Mouse (Mus musculus) brain, adult 2 months (tissue): Measurements from ENCODE around the gene Adgrb2.

ENCODE experiments used
- DNase-seq: peaks from one replicate; pipeline ENCODE4 v3.0.0; 2011; ENCODE audit warnings: low read depth, low spot score

Gene Adgrb2

GRCm38 (mm10) chr4:129984421-129985061 is at the start of gene Adgrb2:
Gene Adgrb2, plus strand, starts transcription at chr4:129984870.
- DNase-seq, result peak; percentile 60

GRCm38 (mm10) chr4:129951359-129951821 is 33.3 kb upstream of the Adgrb2 start:
- DNase-seq, result no peak

GRCm38 (mm10) chr4:129952241-129952810 is 32.3 kb upstream of the Adgrb2 start:
- DNase-seq, result no peak

- DNase-seq, result no peak
These were observed 30.1 kb upstream of the Adgrb2 start for GRCm38 (mm10) chr4:129954527-129954926.

- peak; percentile 92 for DNase-seq
These were observed 24.3 kb upstream of the Adgrb2 start for GRCm38 (mm10) chr4:129960180-129960944.

- peak; percentile 40 for DNase-seq
These were observed 19.4 kb upstream of the Adgrb2 start for GRCm38 (mm10) chr4:129965294-129965693.

- DNase-seq, result peak; percentile 65
These were observed 18.5 kb upstream of the Adgrb2 start for GRCm38 (mm10) chr4:129966201-129966600.

- peak; percentile 87 for DNase-seq
These were observed 17.4 kb upstream of the Adgrb2 start for GRCm38 (mm10) chr4:129967024-129968014.

GRCm38 (mm10) chr4:129970168-129970567 is 14.5 kb upstream of the Adgrb2 start:
- DNase-seq, result no peak

GRCm38 (mm10) chr4:129970861-129971260 is 13.8 kb upstream of the Adgrb2 start:
- DNase-seq, result no peak

GRCm38 (mm10) chr4:129971989-129972388 is 12.7 kb upstream of the Adgrb2 start:
- DNase-seq, result peak; percentile 30

GRCm38 (mm10) chr4:129974285-129974684 is 10.4 kb upstream of the Adgrb2 start:
- no peak for DNase-seq

GRCm38 (mm10) chr4:129977256-129977655 is 7.4 kb upstream of the Adgrb2 start:
- DNase-seq, result no peak

GRCm38 (mm10) chr4:129978227-129978626 is 6.4 kb upstream of the Adgrb2 start:
- DNase-seq, result no peak

- peak; percentile 69 for DNase-seq
These were observed 5.7 kb upstream of the Adgrb2 start for GRCm38 (mm10) chr4:129978930-129979329.

GRCm38 (mm10) chr4:129981657-129982056 is 3.0 kb upstream of the Adgrb2 start:
- no peak for DNase-seq

- DNase-seq, result peak; percentile 62
These were observed 1.6 kb upstream of the Adgrb2 start for GRCm38 (mm10) chr4:129983046-129983445.

- DNase-seq, result peak; percentile 92
These were observed 778 bp upstream of the Adgrb2 start for GRCm38 (mm10) chr4:129983764-129984420.

GRCm38 (mm10) chr4:129985161-129985670 is 546 bp downstream of the Adgrb2 start:
- DNase-seq, result no peak

GRCm38 (mm10) chr4:129985671-129986441 is 1.2 kb downstream of the Adgrb2 start:
- DNase-seq, result peak; percentile 74
